Mouse (Mus musculus) kidney, postnatal 4 days (tissue): ENCODE data around the gene Senp3.
"Not testable (repeated sequence)": the region's sequence is repeated elsewhere in the genome, so short reads cannot be mapped to it uniquely, and the experiment has no call there.

Experiments used
- DNase-seq, 2 experiments: peaks; one replicate each; pipeline ENCODE4 v3.0.0; 2021; ENCODE audit warnings: mixed read lengths in 2 of 2

Gene Senp3

GRCm38 (mm10) chr11:69703814-69704612 is 22.1 kb upstream of the Senp3 start:
- DNase-seq: no peak

DNA sequence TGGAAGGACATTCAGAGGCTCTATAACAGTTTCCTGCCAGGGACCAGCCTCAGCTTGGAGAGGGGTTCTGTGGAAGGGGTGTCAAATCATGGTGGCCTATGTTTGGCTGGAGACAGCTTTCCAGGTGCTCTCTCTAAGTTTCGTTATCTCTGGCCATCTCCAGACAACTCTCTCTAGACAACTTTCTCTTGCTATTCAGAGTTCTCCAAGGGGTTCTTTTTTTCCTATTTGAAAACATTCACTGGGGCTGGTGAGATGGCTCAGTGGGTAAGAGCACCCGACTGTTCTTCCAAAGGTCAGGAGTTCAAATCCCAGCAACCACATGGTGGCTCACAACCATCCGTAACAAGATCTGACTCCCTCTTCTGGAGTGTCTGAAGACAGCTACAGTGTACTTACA is 21.5 kb upstream of the Senp3 start:
- DNase-seq: not testable (repeated sequence)

DNA sequence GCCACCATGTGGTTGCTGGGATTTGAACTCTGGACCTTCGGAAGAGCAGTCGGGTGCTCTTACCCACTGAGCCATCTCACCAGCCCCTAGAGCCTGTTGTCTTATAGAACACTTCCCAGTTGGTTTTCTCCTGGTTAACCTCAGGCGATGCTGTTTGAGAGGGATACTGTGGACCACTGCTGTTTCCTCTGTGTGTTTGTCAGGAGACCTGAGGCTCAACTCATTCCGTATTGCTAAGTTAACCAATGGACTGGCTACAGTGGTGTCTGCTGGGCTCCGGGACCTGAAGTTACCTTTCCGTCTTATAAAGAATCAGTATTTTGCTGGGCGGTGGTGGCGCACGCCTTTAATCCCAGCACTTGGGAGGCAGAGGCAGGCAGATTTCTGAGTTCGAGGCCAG is 21.0 kb upstream of the Senp3 start:
- not testable (repeated sequence) for DNase-seq

- DNase-seq: no peak
Observed at GRCm38 (mm10) chr11:69699595-69699994, 17.7 kb upstream of the Senp3 start.

DNA sequence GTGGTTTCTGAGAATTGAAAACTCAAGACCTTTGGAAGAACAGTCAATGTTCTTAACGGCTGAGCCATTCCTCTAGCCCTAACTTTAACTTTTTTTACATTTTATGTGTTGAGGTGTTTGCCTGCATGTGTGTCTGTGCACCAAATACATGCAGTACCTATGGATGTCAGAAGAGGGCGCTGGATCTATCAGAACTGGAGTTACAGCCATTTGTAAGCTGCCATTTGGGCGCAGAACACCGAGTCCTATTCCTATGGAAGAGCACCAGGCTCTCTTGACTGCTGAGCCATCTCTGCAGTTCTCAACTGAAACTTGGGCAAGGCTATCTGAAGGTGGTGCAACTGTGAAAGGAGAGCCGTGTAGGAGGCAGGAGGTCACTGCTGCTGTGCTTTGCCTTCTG is 16.7 kb upstream of the Senp3 start:
- no peak for DNase-seq

DNA sequence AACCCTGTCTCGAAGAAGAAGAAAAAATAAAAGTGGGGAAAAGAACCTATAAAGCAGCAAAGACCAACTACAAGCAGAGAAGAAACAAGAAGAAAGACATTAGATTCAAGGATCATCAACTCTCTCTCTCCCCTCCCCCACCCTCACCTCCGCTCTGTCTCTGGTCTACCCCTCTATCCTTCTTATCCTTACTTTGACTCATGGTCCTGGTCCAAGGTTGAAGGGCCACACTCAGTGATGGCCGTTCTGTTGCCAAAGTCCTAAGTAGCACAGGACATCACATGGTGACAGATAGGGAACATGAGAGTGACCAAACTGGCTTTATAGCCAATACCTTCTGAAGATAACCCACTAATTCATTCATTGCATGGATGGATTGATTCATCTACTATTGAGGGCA is 15.5 kb upstream of the Senp3 start:
- no peak for DNase-seq

DNA sequence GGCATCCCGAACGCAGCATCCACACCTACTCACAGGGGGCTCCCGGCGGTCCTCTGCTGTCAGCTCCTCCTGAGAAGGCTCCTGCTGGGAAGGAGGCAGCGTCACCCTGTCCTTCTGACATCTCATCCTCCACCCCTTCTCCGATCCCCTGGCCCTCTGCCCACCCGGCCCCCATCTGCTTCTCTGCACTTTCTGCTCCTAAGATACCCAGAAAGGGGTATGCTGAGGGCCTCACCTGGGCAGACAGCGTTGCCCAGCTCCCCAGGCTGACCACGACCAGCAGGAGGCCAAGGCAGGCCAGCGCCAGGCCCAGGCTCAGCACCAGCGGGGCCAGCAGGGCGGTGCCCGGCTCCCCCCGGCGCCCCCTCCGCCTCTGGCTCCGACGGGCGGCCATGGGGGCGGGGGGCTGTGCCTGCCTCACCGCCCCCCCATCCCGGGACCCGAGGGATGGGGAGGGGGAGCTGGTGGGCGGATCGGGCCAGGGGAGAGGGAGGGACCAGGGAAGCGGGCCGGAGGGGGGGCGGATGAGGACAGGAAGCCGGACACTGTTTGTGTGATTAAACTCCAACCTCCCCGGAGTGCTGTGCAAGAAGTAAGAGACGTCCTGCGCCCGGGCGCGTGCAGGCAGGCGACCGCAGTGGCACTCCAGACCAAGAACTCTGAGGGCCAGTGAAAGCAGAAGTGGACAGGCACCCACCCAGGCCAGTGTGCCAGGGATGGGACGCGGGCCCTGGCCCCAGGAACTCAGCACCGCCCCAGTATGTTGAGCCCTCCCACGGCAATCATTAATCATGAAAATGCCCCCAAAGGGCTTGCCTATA is 13.7 kb upstream of the Senp3 start, which contains the start of the genes Tnfsf12 and Tnfsfm13:
Gene Tnfsf12 (minus strand): TSS at position 489 of the 821 bp plus-strand sequence.
Gene Tnfsfm13 (minus strand): TSS at position 738 of the 821 bp plus-strand sequence.
- peak; percentile 87 to 92 for DNase-seq

GRCm38 (mm10) chr11:69695046-69695360 is 13.1 kb upstream of the Senp3 start:
- no peak for DNase-seq

DNA sequence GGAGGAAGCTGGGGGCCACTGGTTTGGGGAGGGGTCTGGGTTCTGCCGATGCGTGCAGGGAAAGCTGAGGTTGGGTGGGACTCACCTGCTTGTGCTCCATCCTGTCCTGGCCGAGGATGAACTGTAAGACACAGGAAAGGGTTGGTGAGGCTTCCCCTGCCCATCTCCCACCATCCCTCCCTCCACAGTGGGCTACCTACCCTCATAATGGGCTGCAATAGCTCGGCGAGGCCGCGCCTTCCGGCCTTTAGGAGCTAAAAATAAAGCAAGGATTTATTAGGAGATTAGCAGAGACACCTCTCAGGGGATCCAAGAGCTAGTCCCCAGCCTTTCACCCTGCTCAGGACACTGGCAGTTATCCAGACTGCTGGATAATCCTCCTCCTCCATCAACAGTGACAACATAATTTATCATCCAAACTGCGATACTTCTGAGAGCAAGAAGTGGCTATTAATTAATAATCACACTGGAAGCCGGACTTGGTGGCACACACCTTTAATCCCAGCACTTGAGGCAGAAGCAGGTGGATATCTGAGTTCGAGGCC is 11.6 kb upstream of the Senp3 start:
- peak in 1 of 2 experiments; percentile 22 for DNase-seq

DNA sequence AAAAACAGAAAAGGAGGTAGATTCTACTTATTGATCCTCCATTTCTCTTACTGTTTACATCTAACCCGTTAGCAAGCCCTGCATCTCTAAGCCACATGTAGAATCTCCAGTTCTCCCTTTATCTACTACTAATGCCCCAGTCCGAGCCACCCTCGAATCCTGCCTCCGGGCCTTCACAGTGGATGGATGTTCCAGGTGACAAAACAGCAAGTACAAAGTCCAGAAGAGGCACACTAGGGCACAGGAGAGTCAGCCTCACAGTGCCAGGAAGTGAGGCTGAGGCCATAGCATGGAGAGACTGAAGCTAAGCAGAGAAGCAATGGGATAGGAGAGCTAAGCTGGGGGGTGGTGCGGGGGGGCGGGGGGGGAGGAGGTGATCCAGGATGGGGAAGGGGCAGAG is 11.0 kb upstream of the Senp3 start:
- DNase-seq: peak in 1 of 2 experiments; percentile 61

DNA sequence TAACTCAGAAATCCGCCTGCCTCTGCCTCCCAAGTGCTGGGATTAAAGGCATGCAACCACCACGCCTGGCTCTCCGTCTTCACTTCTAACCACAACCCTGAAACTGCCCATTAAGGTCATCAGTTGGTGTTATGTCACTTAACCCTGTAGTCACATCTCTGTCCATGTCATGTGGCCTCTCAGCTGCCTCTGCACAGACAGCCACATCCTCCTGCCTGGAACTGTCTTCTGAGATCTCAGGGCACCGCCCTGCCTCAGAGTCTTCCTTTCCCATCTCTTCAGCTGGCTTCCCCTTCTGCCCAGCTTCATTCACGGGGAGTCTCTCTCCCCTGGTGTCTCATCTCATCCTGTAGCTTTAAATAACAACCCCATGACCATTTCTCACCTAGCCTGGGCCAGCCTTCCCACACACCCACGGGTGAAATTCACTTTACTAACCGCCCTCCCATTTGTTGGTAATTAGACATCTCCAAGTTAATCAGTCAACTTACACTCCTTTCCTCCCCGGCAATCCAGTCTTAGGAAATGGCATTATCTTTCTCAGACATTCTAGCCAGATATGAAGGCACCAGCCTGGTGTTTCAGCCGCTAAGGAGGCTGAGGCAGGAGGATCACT is 10.4 kb upstream of the Senp3 start:
- DNase-seq: no peak

DNA sequence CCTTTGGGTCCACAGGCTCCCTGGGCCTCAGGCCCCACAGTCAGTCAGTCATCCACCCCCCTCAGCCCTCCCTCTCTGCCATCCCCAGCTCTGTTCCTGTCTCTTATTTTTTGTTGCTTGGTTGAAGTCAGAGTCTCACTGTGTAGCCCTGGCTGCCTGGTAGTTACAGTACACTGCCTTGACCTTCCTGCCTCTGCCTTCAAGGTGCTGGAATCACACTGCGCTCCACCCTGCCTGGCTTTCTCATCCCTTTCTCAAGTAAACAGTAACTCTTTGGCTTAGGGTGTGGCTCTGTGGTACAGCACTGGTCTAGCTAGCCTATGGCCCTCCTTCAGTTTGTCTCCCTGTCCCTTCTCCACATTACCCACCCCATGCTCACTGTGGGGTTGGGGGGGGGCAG is 8.0 kb upstream of the Senp3 start:
- DNase-seq: no peak

- no peak for DNase-seq
Observed at GRCm38 (mm10) chr11:69687061-69687460, 5.2 kb upstream of the Senp3 start.

- peak; percentile 83 to 87 for DNase-seq
Observed at GRCm38 (mm10) chr11:69686377-69686776, 4.5 kb upstream of the Senp3 start.

DNA sequence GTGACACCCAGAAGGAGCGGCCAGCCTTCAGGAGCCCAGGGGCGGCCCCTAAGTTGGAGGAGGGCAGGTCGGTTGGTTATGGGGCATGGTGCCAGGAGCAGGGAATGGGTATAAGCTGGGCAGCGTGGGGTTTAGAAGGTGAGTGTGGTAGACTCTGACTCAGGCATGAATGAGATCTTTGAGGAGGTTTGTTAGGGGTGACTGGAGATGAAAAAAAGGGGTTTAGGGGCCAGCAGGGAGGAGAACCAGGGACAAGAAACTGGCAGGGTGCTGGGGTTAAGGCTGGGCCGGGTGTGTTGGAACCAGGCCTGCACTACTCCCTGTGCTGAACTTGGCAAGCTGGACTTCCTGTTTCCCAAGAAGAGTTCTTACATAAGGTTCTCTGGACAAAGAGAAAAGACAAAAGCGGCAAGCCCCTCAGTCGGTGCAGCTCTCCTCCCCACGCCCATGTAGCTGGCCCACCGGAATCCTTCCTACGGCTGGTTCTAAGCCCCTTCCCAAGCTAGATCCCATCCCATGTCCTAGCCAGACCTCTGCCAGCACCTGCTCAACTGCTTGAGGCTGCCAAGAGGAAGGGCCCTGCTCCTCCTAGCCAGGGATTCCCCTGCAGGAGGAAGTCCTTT is 3.8 kb upstream of the Senp3 start, which contains the start of gene Tnfsf13:
Gene Tnfsf13 (minus strand): TSS at position 259 of the 623 bp plus-strand sequence.
- DNase-seq: peak; percentile 59 to 74

DNA sequence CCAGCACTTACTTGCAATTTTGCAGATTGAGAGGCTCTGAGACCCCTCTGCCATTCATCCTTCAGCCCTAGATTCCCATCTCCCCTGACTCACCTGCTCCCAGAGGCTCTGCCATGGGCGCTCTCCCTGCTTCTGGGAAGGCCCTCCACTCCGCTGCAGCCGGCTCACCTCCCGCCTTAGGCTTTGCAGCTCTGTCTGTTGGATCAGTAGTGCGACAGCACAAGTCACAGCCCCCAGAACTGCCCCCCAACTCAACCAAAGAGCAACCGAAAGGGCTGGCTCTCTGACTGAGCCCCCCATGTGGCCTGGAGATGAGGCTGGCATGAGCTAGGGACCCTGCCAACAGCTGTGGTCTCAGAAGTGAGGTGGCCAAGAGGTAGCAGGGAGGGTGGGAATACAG is 3.1 kb upstream of the Senp3 start:
- no peak for DNase-seq

DNA sequence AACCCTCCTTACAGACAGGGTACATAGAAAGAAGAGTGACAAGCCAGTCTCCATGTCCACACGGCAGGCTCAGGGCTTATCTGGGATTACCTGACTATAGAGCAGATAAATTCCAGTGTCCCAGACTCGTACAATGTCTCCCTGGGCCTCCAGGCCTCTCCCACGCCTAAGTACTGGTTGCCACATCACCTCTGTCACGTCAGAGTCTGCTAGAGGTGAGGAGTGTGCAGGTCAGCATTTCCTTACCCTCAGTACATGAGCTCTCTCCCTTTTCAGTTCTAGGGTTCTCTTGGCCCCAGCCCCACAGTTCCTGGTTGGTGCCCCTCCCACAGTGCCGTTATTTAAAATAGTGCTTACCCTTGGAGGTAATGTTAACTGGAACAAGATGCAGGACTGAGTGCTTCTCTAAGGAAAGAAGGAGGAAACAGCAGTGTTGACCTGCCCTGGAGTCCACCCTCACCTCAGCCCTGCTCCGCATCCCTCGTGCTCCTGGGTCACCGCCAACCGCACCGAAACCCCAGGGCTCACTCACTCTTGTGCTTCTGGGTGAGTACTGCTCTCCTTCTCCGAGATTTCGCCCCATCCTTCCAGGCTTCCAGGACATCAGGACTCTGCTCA is 2.4 kb upstream of the Senp3 start:
- DNase-seq: no peak

DNA sequence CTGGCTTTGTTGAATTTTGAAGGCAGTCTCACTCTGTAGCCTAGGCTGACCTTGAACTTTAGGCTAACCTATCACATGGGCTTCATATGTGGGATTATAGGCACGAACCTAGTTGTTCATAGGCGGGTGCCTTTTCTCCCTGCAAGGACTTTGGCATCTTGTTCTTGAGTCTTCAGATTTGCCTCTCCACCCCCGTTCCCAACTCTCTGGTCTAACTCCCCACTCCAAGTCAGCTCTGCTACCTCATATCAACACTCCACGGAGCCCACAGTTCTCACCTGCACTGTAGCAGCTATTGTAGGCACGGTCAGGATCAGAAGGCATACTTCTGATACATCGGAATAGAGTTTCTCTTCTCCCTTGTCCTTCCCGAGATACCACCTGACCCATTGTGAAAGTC is 1.7 kb upstream of the Senp3 start:
- no peak for DNase-seq

GRCm38 (mm10) chr11:69682840-69683533 is 1.1 kb upstream of the Senp3 start:
- peak; percentile 95 for DNase-seq

DNA sequence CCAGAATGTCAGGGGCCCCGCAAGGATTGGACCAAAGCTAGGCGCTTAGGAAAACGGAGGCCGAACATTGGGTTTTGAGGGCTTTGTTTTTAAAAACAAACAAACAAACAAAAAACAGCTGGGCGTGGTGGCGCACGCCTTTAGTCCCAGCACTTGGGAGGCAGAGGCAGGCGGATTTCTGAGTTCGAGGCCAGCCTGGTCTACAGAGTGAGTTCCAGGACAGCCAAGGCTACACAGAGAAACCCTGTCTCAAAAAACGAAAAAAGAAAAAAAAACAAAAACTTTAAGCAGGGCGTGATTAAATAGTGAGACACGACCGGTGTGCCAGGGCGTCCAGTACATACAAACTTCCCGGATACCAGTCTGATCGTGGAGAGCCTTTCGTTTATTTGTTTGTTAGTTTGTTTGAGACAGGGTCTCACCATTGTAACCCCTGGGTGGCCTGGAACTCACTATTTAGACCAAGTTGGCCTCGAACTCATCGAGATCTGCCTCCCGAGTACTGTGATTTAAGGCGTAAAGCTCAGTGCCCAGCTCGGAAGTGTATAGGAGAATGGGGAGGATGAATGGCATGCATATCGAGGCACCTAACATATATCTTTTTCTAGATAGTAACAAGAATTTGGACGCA is 440 bp upstream of the Senp3 start:
- no peak for DNase-seq
